Mouse (Mus musculus): ENCODE data around the gene Washc1.

DNA sequence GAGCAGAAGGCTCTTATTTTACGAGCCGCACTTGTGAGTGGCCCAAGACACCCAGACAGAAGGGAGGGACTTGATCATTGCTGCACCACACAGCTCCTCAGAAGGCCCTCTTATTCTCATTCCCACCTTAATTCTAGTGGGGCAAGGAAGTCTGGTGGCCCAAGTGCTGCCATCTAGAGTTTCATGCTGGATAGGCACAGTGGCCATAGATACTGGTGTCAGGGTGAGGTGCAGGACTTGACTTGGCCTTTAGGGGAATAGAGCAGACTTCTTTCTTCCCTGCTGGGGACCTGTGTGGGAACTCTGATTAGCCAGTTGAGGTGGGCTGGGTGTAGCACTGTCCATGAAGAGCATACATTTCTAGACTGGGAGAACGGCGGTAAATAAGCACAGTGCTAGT lies 19.9 kb downstream of the Washc1 start:
- TF ChIP-seq POLR2A (IDR thresholded peaks at IDR 0.05; ENCODE audit: insufficient read length, low read depth) = no peak
- TF ChIP-seq POLR2AphosphoS2 (IDR thresholded peaks at IDR 0.05; ENCODE audit: insufficient read length, low read depth) = no peak
- no peak for TF ChIP-seq E2F4 (IDR thresholded peaks at IDR 0.05; ENCODE audit: insufficient read depth)
- no peak for TF ChIP-seq CEBPB (IDR thresholded peaks at IDR 0.05; ENCODE audit: insufficient read depth, poor library complexity, severe bottlenecking)
- TF ChIP-seq MAX (IDR thresholded peaks at IDR 0.05; ENCODE audit: low read depth) = no peak
- no peak for TF ChIP-seq TCF12 (IDR thresholded peaks at IDR 0.05; ENCODE audit: insufficient read depth, poor library complexity, severe bottlenecking)
- no peak for TF ChIP-seq MYOD1 (IDR thresholded peaks at IDR 0.05; ENCODE audit: control insufficient read depth in 1 of 3, insufficient read length in 2 of 3, low read depth in 2 of 3)
- no peak for TF ChIP-seq TCF3 (IDR thresholded peaks at IDR 0.05; ENCODE audit: insufficient read length, low read depth)
- TF ChIP-seq USF1 (IDR thresholded peaks at IDR 0.05; ENCODE audit: low read depth) = no peak
- TF ChIP-seq SRF (IDR thresholded peaks at IDR 0.05; ENCODE audit: control insufficient read depth, insufficient read length, low read depth) = no peak

Measured in myocyte (in vitro differentiated cells).